Mouse (Mus musculus) c-Kit-positive CD71-positive TER-119-positive erythroid progenitor cells, embryonic 14.5 days (primary cell): ENCODE data around the gene Xlr5c.
"Not testable (repeated sequence)": the region's sequence is repeated elsewhere in the genome, so short reads cannot be mapped to it uniquely, and the experiment has no call there.

Experiments used
- DNase-seq: peaks from one replicate; pipeline ENCODE4 v3.0.0-alpha.2; 2013; ENCODE audit warnings: low spot score

Gene Xlr5c

DNA sequence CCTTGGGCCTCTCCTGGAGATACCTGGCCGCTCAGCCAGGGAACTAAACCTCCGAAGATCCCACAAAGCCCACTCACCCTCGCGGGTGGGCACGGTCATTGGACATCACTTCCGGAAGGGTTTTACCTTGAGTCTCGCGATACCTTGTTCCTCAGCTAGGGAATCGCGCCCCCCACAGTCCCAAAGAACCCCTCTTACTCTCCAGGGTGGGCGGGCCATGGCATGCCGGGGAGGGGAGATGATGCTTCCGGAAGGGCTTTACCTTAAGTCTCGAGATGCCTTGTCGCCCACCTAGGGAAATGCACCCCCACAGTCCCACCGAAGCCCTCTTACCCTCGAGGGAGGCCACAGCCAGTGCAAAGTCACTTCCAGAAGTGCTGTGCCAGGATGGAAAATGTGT is at the start of gene Xlr5c, which contains the start of gene Xlr5a:
TSS of gene Xlr5c (minus strand) at position 101 of the 400 bp plus-strand sequence.
TSS of gene Xlr5a (minus strand) at position 101 of the 400 bp plus-strand sequence.
- not testable (repeated sequence) for DNase-seq

DNA sequence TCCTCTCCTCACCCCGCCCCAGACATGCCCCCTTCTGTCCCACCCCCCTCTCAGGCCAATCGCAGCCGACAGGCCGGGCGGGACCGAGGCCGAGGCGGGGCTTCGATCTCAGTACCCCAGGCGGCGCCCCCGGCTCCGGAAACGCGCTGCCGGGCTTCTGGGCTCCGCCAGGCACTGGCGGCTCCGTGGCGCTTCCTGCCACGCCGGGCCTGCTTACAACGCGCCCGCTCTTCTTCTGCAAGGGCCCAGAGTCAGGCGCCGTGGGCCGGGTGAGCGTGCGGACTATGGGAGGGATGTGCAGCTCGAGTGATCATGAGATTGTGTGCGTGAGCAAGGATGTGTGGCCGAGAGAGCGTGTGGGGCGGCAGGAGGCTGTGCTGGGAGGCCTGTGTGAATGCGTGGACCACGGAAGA is 49.7 kb upstream of the Xlr5c start, which contains the start of gene Zfp275:
TSS of gene Zfp275 (plus strand) at position 139 of the 413 bp plus-strand sequence.
- DNase-seq = peak; percentile 28

DNA sequence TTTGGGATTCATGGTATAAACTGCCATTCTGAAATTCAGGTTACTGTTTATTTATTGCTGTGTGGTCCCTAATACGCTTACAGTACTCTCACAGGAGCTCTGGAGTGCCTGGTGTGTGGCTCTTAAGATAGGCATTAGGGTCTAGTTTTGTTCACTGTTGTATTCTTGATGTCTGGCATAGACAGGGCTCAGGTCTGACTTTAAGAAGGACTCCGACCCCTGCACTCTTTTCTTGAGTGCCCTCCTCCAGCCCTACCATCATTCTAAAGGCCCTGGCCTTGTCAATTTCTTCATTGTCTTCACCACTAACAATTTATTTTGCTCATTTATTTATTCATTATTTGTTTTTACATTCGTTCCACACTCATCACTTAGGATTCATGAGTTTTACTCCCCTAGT is 49.3 kb upstream of the Xlr5c start:
- no peak for DNase-seq

DNA sequence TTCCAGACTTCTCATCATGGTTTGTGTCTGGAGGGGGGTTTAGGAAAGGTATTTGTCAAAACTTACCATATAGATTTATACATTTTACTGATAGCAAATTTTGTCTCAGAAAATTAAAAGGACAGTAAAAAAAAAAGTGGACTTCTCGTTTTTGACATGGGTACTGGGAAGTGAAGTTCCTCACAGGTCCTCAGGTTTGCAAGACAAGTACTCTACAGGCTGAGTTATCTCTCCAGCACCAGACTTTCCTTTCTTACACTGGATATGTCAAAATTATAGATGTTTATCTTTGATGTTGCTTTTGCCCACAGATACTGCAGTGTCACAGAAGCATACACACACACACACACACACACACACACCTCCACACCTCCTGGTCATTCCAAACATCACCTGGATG is 48.7 kb upstream of the Xlr5c start:
- DNase-seq = no peak

DNA sequence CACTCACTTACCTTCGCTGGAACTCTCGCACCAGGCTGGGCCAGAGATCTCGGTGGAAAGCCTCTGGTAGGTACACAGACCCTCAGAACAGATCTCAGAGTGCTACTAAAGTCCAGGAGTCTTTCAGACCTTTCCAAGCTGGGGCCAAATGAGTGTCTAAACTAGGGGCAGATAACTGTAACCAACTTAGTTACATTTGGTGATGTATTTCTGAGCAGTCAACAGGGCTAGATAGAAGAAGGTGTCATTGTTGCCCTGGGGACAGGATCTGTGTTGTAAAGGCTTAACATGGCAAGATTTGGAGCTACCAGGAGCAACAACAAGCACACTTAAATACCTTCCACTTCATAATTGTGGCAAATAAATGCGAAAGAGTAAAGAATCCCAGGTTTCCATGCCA is 44.0 kb upstream of the Xlr5c start, which contains the start of gene Gm45015:
TSS of gene Gm45015 (minus strand) at position 101 of the 400 bp plus-strand sequence.
- no peak for DNase-seq

DNA sequence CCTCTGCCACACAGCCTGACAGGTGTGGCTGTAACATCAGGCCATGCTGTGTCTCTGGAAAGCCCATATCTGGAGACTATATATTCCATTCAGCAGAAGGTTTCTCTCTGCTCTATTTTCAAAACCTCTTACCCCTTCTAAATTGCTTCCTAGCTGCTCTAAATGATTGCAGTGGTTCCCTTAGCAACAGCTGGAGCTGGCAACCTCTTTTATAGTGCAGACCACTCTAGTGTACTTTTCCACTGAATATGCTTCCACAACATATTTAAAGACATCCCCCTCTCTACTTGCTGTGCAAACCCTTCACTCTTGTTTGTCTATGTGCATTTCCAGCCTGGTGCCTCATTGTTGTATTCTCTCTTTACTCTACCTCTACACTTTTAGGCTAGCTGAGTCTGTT is 40.8 kb upstream of the Xlr5c start:
- no peak for DNase-seq

DNA sequence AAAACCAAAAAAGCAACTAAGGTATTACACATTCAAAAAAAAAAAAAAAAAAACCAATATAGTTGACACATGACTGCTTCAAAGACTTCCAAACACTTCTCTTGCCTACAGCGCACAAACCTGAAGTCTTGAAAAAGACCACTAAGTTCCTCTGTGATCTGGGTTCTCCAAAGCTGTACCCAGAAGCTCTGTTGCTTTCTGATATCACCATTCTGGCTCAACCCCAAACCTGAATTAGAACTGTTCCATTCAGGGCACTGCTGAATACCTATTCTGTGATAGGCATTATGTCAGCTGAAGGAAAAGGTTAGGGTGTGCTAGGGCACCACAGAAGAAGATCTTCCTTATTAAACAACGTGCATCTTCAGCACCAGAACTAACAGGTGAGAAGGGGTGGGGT is 34.4 kb upstream of the Xlr5c start:
- DNase-seq = no peak

DNA sequence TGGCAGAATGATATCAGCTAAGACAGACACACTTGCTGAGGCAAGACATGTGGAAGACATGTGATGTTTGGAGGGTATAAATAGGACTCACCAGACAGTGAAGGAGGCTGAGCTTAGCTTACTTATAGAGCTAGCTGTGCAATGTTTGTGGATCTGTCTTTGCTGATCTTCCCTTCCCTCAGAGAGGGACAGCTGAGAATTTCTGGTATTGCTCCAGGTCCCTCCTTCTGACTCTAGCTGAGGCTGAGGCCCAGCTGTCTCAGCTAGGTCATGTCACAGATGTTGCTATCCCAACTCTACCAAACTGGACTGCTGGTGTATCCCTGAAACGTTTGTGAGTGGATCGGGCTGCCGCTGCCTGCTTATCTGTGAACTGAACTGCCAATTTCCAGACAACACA is 28.3 kb upstream of the Xlr5c start:
- no peak for DNase-seq

DNA sequence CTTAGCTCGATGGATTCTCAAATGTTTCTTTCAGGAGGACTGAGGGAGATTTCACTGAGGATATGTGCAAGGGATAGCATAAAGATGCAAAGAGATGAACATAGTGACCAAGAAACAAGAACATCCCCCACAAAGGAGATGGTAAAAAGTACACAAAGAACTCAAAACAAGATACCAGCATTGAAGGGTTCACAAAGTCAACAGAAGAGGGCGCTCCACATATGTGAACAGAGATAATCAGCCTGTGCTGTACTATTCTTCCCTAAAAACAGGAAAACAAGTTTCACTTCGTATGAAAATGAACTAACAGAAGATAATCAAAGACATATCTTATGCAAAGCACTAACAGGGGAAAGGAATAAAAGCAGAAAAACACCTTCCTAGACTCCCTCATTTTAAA is 19.7 kb upstream of the Xlr5c start:
- peak; percentile 11 for DNase-seq

DNA sequence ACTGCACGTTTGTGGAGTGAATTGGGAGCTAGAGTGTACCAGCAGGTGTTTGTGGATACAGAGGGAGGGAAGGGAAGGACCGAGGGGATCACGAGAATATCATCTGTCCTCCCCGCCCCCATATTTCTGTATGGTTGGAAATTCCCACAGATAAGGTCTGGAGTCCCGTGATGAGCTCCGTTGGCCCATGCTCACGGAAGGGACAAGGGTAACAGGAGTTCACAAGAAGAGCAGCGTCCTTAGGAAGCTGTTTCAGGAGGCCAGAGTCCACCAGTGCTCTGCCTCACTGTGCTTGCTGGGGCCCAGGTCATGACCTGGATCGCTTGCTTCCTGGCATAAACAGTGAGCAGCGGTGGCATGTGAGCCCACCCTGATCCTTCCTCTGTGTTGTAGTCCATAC is 3.0 kb upstream of the Xlr5c start:
- DNase-seq = not testable (repeated sequence)

DNA sequence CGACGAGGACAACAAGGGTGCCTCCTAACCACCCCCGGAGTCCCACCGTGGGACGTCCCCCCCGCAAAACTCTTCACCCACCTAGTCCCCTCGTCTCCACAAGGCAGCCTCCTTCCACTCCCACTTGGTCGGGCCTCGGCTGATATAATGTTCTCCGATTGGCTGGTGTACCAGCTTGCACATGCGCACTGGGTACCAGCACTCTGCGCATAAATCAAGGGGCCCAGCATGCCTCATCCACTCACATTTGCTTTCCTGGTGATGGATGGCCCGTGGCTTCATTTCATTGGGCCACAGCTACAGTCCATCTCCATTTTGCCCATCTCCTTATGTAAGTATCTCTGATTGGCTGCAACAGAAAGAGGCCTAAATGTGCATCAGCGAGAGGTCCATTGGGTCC is 27.5 kb downstream of the Xlr5c start, which contains the start of gene Xlr3c:
TSS of gene Xlr3c (minus strand) at position 121 of the 400 bp plus-strand sequence.
- not testable (repeated sequence) for DNase-seq

DNA sequence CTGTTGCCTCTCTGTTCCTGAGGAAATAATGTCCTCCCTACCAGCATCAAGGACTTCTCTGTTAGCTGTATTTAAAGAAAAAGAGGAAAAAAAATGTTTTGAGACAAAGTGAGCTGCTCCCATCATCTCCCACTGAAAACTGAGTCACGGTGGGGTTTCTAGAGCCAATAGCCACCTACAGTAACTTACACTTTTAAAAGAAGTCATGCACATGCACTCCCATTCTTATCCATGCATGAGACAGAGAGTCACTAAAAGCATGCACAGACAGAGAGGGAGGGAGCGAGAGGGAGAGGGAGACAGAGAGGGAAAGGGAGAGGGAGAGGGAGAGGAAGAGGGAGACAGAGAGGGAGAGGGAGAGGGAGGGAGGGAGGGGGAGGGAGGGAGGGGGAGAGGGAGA is 30.3 kb downstream of the Xlr5c start:
- DNase-seq = not testable (repeated sequence)

DNA sequence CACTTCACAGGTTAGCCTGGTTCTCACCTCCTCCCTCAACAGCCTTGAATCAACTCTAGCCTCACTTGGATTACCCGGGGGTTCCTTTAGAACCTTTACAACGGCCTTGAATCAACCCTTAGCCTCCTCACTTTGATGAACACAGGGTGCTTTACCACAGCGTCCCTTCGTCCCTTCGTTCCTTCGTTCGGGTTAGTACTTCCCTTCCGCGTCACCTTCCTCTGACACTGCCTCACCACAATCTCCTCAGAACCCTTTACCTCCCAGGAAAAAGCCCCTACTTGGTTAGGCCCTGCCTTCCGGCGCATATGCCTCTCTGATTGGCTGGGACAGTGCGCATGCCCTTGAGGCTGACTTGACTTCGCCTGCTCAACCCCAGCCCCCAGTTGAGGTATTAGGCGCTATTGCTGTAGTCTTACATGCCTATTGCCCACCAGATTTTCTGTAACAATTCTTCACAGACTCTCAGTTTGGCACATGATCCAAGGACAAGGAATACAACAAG is 49.9 kb downstream of the Xlr5c start, which contains the start of gene Xlr4c:
TSS of gene Xlr4c (minus strand) at position 310 of the 505 bp plus-strand sequence.
- not testable (repeated sequence) for DNase-seq
